Mouse (Mus musculus) embryonic facial prominence, embryonic 13.5 days (tissue): ENCODE results near the gene Mast3. TPM values are rescaled to one million over a fixed set of nuclear protein-coding genes. Genes with fewer than 3 reads are reported as not detected.
"Not testable (repeated sequence)": the region's sequence is repeated elsewhere in the genome, so short reads cannot be mapped to it uniquely, and the experiment has no call there.

Experiments
- ATAC-seq: fragments of 200-750 bp; cut with Nextera tagmentation; 2 replicates; pipeline ENCODE4 v1.8.0; 2017; ENCODE audit warnings: low read depth; ENCODE audit not compliant: insufficient number of reproducible peaks, insufficient read depth, low FRiP score, low TSS enrichment
- H3K27ac ChIP-seq: fragments of 300-500 bp; sonication (generic); 2 replicates; pipeline ENCODE4 v1.5.1; 2015; ENCODE audit warnings: moderate library complexity, mild to moderate bottlenecking, inconsistent platforms
- H3K27me3 ChIP-seq: fragments of 300-500 bp; sonication (generic); 2 replicates; pipeline ENCODE4 v1.6.1; 2015; ENCODE audit warnings: mild to moderate bottlenecking, inconsistent platforms
- H3K36me3 ChIP-seq: fragments of 300-500 bp; sonication (generic); 2 replicates; pipeline ENCODE4 v1.6.1; 2015; ENCODE audit warnings: mild to moderate bottlenecking, inconsistent platforms
- H3K4me1 ChIP-seq: fragments of 300-500 bp; sonication (generic); 2 replicates; pipeline ENCODE4 v1.6.1; 2015; ENCODE audit warnings: inconsistent platforms
- H3K4me2 ChIP-seq: fragments of 300-500 bp; sonication (generic); 2 replicates; pipeline ENCODE4 v1.6.1; 2015; ENCODE audit warnings: moderate library complexity, mild to moderate bottlenecking, inconsistent platforms
- H3K4me3 ChIP-seq: fragments of 300-500 bp; sonication (generic); 2 replicates; pipeline ENCODE4 v1.5.1; 2015; ENCODE audit warnings: mild to moderate bottlenecking, inconsistent platforms
- H3K9ac ChIP-seq: fragments of 300-500 bp; sonication (generic); 2 replicates; pipeline ENCODE4 v1.6.1; 2015; ENCODE audit warnings: mild to moderate bottlenecking, inconsistent platforms
- H3K9me3 ChIP-seq: fragments of 300-500 bp; sonication (generic); 2 replicates; pipeline ENCODE4 v1.6.1; 2016; ENCODE audit warnings: inconsistent platforms
- WGBS: fragments of 180-500 bp; shearing (Covaris S2); methylation state at CpG from one replicate; pipeline ENCODE4 v1.1.7; 2015; ENCODE audit warnings: mixed read lengths; 5-methylcytosine and 5-hydroxymethylcytosine counted together
- polyA plus RNA-seq: library from polyadenylated mRNA; unstranded; fragments of >200 nt; fragmentation: Nextera tagmentation; extraction: Ambion mirVana; gene quantifications from 2 replicates; pipeline ENCODE4 v1.2.1, GENCODE M21; 2015

The Mast3 gene
- polyA plus RNA-seq, 1 experiment from 2014 or later: 12.5 TPM

- Histone ChIP-seq H3K4me1 (no peaks in the 10 kb centered on the region), H3K4me2 (no peak overlapping the region), H3K27me3 (no peaks in the 10 kb centered on the region), H3K9ac (no peak overlapping the region), H3K36me3 (peaks cover 22% of the 10 kb centered on the region), H3K27ac (no peak overlapping the region), H3K9me3 (no peaks in the 10 kb centered on the region), H3K4me3 (no peak overlapping the region)
- no peak for ATAC-seq
- 52% methylated on average over 9 of the region's 9 CpGs for WGBS
Measured at GRCm38 (mm10) chr8:70833018-70833482, 28.2 kb upstream of the Mast3 start.

DNA sequence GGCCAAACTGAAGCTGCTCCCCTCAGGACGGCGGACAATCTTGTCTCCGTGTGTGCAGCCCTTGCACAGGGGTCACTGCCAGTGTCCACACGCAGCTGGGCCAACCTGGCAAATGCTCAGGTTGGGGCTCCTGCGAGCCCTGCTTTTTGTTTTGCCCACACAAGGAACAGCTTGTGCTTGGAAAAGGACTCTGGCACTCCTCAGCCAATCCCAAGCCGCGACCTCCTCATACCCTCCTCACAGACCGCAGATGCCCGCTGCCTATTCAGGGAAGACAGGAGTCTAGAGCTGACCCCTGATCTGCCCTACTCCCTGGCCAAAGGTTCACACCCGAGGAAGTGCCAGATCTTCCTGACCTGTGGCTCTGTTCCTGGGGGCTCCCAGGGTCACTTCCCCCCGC lies 27.5 kb upstream of the Mast3 start:
- Histone ChIP-seq H3K27me3 (no peaks in the 10 kb centered on the region), H3K36me3 (peaks cover 22% of the 10 kb centered on the region), H3K9me3 (no peaks in the 10 kb centered on the region), H3K4me1 (no peaks in the 10 kb centered on the region), H3K4me3 (no peak overlapping the region), H3K27ac (no peak overlapping the region), H3K4me2 (no peak overlapping the region), H3K9ac (0 out of 2 replicates have a peak overlapping the region, but pooled peaks have one; percentile 36)
- 60% methylated on average over 11 of the region's 11 CpGs for WGBS
- ATAC-seq: no peak

GRCm38 (mm10) chr8:70831517-70831916 lies 26.7 kb upstream of the Mast3 start:
- WGBS: 89% methylated on average over 8 of the region's 8 CpGs
- no peak for ATAC-seq
- H3K9ac ChIP-seq: no peak overlapping the region

DNA sequence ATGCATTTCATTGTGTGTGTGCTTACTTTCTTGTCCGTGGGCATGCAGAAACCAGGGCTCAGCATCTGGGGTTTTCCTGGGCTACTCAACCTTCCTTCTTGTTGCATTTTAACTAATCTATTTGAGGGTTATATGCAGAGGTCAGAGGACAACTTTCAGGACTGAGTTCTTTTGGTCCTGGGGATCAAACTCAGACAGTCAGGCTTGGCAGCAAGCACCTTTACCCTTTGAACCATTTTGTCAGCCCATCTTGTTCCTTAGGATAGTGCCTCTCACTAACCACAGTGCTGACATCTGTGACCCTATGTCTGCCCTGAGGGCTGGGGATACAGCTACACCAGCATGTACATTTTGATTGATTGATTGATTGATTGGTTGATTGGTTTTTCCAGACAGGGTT lies 22.9 kb upstream of the Mast3 start:
- no peaks in the 10 kb centered on the region for H3K36me3 ChIP-seq
- WGBS: 88% methylated on average over 1 of the region's 1 CpGs
- no peak overlapping the region for H3K4me3 ChIP-seq
- H3K9ac ChIP-seq: no peak overlapping the region
- H3K4me2 ChIP-seq: no peak overlapping the region
- no peak for ATAC-seq
- H3K27ac ChIP-seq: no peak overlapping the region
- no peaks in the 10 kb centered on the region for H3K27me3 ChIP-seq
- no peaks in the 10 kb centered on the region for H3K9me3 ChIP-seq
- H3K4me1 ChIP-seq: no peaks in the 10 kb centered on the region

More at GRCm38 (mm10) chr8:70831517-70831916, 26.7 kb upstream of the Mast3 start:
- Histone ChIP-seq H3K27me3 (no peaks in the 10 kb centered on the region), H3K4me3 (no peak overlapping the region), H3K36me3 (peaks cover 18% of the 10 kb centered on the region), H3K27ac (no peak overlapping the region), H3K4me2 (no peak overlapping the region), H3K9me3 (no peaks in the 10 kb centered on the region), H3K4me1 (no peaks in the 10 kb centered on the region)

DNA sequence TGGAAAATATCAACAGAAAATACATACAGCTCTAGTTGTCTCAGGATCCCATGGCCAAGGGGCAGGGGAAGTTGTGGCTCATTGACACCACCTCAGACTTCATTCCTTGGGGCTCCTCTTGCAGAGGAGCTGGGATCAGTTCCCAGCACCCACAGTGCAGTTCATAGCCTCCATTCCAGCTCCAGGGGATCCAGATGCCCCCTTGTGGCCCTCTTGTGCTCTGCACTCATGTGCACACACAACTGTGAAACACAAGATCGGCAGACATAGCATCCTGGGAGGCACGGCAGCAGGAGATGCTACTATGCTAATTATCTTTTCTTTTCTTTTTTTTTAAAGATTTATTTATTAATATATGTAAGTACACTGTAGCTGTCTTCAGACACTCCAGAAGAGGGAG lies 22.2 kb upstream of the Mast3 start:
- 94% methylated on average over 2 of the region's 2 CpGs for WGBS
- no peak overlapping the region for H3K9ac ChIP-seq
- H3K4me2 ChIP-seq: no peak overlapping the region
- H3K27me3 ChIP-seq: no peaks in the 10 kb centered on the region
- no peaks in the 10 kb centered on the region; the same call in 1 of the 2 replicates for H3K4me1 ChIP-seq
- no peak overlapping the region for H3K27ac ChIP-seq
- ATAC-seq: no peak
- H3K4me3 ChIP-seq: no peak overlapping the region
- no peaks in the 10 kb centered on the region for H3K9me3 ChIP-seq
- no peaks in the 10 kb centered on the region for H3K36me3 ChIP-seq

GRCm38 (mm10) chr8:70825816-70826215 lies 21.0 kb upstream of the Mast3 start:
- 77% methylated on average over 8 of the region's 8 CpGs for WGBS
- no peak overlapping the region for H3K9ac ChIP-seq
- H3K4me3 ChIP-seq: no peak overlapping the region
- H3K4me2 ChIP-seq: no peak overlapping the region
- ATAC-seq: no peak
- no peaks in the 10 kb centered on the region for H3K36me3 ChIP-seq
- no peak overlapping the region for H3K27ac ChIP-seq
- H3K9me3 ChIP-seq: no peaks in the 10 kb centered on the region
- H3K4me1 ChIP-seq: no peaks in the 10 kb centered on the region; the same call in 1 of the 2 replicates
- peaks cover 7% of the 10 kb centered on the region for H3K27me3 ChIP-seq

- H3K36me3 ChIP-seq: no peaks in the 10 kb centered on the region
- H3K9ac ChIP-seq: no peak overlapping the region
- no peak overlapping the region for H3K4me3 ChIP-seq
- H3K27ac ChIP-seq: no peak overlapping the region
- H3K4me2 ChIP-seq: no peak overlapping the region
- H3K9me3 ChIP-seq: 0 out of 2 replicates have a peak, but pooled peaks cover 5% of the 10 kb centered on the region
- WGBS: 81% methylated on average over 7 of the region's 7 CpGs
- no peaks in the 10 kb centered on the region; the same call in 1 of the 2 replicates for H3K4me1 ChIP-seq
- ATAC-seq: no peak
- H3K27me3 ChIP-seq: peaks cover 23% of the 10 kb centered on the region
Measured at GRCm38 (mm10) chr8:70823802-70824201, 18.9 kb upstream of the Mast3 start.

- 81% methylated on average over 3 of the region's 3 CpGs for WGBS
- H3K9ac ChIP-seq, ATAC-seq: not testable (repeated sequence)
Measured at GRCm38 (mm10) chr8:70822594-70822993, 17.7 kb upstream of the Mast3 start.

DNA sequence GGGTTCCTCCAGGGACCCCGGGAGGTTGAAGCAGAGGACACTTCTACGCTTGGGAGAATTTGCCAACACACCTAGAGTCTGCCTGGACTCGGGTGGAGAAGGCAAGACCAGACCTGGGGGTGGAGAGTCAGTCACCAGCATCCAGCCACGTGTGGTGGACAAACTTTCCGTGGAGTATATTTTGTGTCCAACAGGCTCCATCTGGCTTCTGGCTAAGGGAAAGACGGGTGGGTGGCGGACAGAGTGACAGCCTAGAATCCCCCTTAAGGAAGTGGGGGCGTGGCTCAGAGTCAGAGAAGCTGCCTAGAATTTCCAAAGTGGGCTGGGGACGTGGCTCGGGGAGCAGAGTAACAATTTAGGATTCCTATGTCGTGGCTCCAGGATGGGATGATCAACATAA lies 17.1 kb upstream of the Mast3 start:
- H3K27ac ChIP-seq: no peak overlapping the region
- WGBS: 33% methylated on average over 11 of the region's 11 CpGs
- peaks cover 12% of the 10 kb centered on the region; the same call in 1 of the 2 replicates for H3K9me3 ChIP-seq
- H3K27me3 ChIP-seq: peaks cover 34% of the 10 kb centered on the region
- no peak overlapping the region for H3K4me2 ChIP-seq
- ATAC-seq: no peak
- no peak overlapping the region for H3K4me3 ChIP-seq
- H3K36me3 ChIP-seq: no peaks in the 10 kb centered on the region
- peak overlapping the region; percentile 7; the same call in 1 of the 2 replicates for H3K9ac ChIP-seq
- peaks cover 2% of the 10 kb centered on the region; the same call in 1 of the 2 replicates for H3K4me1 ChIP-seq

More at GRCm38 (mm10) chr8:70822594-70822993, 17.7 kb upstream of the Mast3 start:
- Histone ChIP-seq H3K9me3 (peaks cover 12% of the 10 kb centered on the region; the same call in 1 of the 2 replicates), H3K27me3 (peaks cover 28% of the 10 kb centered on the region)
- H3K4me3 ChIP-seq, H3K4me2 ChIP-seq, H3K4me1 ChIP-seq, H3K36me3 ChIP-seq, H3K27ac ChIP-seq: not testable (repeated sequence)

- Histone ChIP-seq H3K4me3 (no peak overlapping the region), H3K27me3 (peaks cover 39% of the 10 kb centered on the region), H3K9ac (peak overlapping the region; percentile 7; the same call in 1 of the 2 replicates), H3K27ac (no peak overlapping the region), H3K4me2 (0 out of 2 replicates have a peak overlapping the region, but pooled peaks have one; percentile 0), H3K9me3 (peaks cover 12% of the 10 kb centered on the region; the same call in 1 of the 2 replicates), H3K4me1 (peaks cover 7% of the 10 kb centered on the region; the same call in 1 of the 2 replicates), H3K36me3 (no peaks in the 10 kb centered on the region)
- WGBS: 17% methylated on average over 30 of the region's 30 CpGs
- ATAC-seq: peak; percentile 4; the same call in 1 of the 2 replicates
Measured at GRCm38 (mm10) chr8:70821399-70821962, 16.6 kb upstream of the Mast3 start.

DNA sequence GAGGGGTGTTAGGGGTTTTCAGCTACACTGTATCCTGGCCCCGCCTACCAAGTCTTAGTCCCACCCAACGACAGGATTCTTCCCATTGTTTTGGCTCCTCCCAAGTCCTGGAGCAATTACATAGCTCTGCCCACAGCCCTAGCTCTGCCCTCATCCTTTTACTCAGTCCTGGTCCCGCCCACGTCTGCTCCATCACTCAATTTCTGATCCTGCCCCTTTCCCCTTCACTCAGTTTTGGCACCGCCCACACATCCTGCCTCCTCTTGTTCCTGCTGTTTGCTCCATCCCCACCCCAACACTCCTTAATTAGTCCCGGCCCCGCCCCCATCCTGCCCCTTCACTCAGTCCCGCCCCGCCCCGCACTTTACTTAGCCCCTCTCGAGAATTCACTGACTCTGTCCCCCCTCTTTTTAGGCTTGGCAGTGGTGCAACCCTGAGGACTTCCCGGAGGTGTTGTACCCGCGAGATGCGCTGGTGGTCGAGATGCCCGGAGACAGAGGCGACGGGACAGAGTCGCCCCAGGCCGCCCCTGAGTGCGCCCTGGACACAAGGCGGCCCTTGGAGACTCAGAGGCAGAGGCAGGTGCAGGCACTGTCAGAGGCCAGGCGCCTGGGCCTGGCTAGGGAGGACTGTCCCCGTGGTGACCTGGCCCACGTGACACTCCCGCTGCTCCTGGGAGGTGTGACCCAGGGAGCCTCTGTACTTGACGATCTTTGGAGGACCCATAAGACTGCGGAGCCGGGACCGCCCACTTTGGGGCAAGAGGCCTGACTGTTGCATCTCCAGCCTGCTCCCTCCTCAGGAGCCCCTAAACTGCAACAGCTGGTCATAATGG lies 15.5 kb upstream of the Mast3 start:
- Histone ChIP-seq H3K27me3 (peaks cover 50% of the 10 kb centered on the region), H3K9me3 (peaks cover 12% of the 10 kb centered on the region; the same call in 1 of the 2 replicates), H3K9ac (no peak overlapping the region), H3K27ac (no peak overlapping the region), H3K4me3 (no peak overlapping the region), H3K36me3 (no peaks in the 10 kb centered on the region), H3K4me1 (peaks cover 7% of the 10 kb centered on the region; the same call in 1 of the 2 replicates), H3K4me2 (0 out of 2 replicates have a peak overlapping the region, but pooled peaks have one; percentile 11)
- 0 out of 2 replicates have a peak, but pooled peaks have one; percentile 27 for ATAC-seq
- 4% methylated on average over 31 of the region's 31 CpGs for WGBS
